Mouse (Mus musculus) left cerebral cortex, adult 11 months (tissue): ENCODE results near the gene Chrm4.

Experiments
- DNase-seq: peaks from one replicate; pipeline ENCODE4 v3.0.0; 2022; ENCODE audit warnings: low spot score

Gene Chrm4

GRCm38 (mm10) chr2:91922586-91923414, 4.2 kb upstream of the Chrm4 start:
- DNase-seq: no peak

- DNase-seq: no peak
Observed at GRCm38 (mm10) chr2:91923415-91924337, 3.4 kb upstream of the Chrm4 start.

- DNase-seq: no peak
Observed at GRCm38 (mm10) chr2:91924726-91925125, 2.3 kb upstream of the Chrm4 start.

GRCm38 (mm10) chr2:91925442-91925841, 1.6 kb upstream of the Chrm4 start:
- DNase-seq: no peak

DNA sequence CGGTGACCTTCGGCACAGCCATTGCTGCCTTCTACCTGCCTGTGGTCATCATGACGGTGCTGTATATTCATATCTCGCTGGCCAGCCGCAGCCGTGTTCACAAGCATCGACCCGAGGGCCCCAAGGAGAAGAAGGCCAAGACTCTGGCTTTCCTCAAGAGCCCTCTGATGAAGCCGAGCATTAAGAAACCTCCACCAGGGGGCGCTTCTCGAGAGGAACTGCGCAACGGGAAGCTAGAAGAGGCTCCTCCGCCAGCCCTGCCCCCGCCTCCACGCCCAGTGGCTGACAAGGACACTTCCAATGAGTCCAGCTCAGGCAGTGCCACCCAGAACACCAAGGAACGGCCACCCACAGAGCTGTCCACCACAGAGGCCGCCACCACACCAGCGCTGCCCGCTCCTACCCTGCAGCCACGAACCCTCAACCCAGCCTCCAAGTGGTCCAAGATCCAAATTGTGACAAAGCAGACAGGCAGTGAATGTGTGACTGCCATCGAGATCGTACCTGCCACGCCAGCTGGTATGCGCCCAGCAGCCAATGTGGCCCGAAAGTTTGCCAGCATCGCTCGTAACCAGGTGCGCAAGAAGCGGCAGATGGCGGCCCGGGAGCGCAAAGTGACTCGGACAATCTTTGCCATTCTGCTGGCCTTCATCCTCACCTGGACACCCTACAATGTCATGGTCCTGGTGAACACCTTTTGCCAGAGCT, 931 bp downstream of the Chrm4 start:
- no peak for DNase-seq

- no peak for DNase-seq
Observed at GRCm38 (mm10) chr2:91928534-91929350, 1.7 kb downstream of the Chrm4 start.

DNA sequence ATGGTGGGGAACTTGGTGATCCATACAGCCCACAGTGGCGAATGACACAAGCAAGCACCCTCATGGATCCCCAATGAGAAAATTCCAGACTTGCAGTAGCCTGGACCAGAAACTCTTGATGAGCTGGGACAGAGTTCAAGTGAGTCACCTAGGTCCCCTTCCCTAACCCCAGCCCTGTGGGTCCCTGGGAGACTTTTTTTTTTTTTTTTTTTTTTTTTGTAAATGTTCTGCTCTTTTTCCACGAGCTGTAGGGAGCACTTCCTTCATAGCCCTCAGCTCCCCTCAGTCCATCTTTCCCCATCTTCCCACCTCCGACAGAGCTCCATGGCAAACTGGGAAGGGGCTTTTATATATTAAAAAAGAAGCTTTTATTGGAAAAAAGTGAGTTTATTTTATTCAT, 2.4 kb downstream of the Chrm4 start:
- no peak for DNase-seq

DNA sequence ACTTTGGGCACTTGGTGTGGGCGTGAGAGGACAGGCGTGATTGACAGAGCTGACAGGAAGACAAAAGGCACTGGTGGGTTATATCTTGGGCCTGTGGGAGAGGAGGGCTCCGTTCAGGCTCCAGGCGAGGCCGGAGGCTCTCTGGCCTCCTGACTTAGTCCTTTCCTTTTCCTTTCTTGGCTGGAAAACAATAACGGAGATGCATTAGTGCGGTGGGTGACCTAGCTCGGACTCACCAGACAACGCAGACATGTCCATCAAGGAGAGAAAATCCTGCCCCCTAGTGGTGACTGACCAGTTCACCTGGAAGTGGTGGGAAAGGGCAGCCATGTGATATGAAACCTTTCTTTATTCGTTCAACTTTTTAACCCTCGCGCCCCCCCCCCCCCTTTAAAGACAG, 2.9 kb downstream of the Chrm4 start:
- no peak for DNase-seq

GRCm38 (mm10) chr2:91930761-91931291, 3.8 kb downstream of the Chrm4 start:
- DNase-seq: no peak

- no peak for DNase-seq
Observed at GRCm38 (mm10) chr2:91931328-91932159, 4.5 kb downstream of the Chrm4 start.

DNA sequence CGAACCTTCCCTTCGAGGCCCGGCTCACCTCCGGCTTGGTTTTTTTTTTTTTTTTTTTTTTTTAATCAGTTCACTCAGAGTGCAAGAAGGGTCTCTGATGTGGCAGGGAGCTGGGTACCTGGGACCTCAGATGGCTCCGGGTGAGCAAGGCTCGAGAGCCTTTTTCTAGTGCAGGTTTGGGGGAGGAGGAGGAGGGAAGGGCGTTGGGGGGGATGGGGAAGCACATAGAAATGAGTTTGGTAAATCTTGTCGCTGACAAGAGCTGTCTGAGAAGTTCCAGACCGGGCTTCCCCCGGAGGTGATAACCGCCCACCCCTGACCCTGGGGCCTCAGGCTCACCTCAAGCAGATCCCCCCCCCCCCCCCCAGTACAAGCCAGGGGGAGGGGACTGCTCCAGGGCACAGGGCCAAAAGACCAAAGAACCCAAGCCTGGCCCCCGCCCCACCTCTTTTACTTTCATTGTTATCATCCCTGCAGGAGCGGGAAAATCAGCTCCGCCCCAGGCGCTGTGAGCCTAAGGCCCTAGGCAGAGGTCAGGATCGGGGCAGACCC, 5.2 kb downstream of the Chrm4 start, which contains the start of gene Mdk:
Gene Mdk, minus strand, starts transcription at position 138 of the 552 bp plus-strand sequence.
- DNase-seq: no peak

GRCm38 (mm10) chr2:91932737-91933350, 5.8 kb downstream of the Chrm4 start:
- no peak for DNase-seq

GRCm38 (mm10) chr2:91933471-91933870, 6.4 kb downstream of the Chrm4 start:
- no peak for DNase-seq

DNA sequence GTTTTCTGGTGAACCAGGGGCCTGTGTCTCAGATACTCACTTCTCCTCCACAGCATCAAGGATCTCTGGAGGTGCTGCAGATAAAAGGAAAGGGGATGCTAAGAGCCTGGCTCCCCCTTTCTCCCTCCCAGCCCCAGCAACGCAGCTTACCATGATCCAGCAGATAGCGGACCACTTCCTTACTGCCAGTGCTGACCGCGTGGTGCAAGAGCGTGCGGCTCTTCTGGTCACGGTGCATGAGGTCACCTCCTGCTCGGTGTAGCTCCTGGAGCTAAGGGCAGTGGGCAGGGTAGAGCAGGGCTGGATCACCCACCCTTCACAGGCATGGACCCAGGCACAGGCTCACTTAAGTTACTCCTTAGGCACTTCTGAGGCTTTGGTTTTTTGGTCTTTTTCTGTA, 7.0 kb downstream of the Chrm4 start:
- DNase-seq: no peak

DNA sequence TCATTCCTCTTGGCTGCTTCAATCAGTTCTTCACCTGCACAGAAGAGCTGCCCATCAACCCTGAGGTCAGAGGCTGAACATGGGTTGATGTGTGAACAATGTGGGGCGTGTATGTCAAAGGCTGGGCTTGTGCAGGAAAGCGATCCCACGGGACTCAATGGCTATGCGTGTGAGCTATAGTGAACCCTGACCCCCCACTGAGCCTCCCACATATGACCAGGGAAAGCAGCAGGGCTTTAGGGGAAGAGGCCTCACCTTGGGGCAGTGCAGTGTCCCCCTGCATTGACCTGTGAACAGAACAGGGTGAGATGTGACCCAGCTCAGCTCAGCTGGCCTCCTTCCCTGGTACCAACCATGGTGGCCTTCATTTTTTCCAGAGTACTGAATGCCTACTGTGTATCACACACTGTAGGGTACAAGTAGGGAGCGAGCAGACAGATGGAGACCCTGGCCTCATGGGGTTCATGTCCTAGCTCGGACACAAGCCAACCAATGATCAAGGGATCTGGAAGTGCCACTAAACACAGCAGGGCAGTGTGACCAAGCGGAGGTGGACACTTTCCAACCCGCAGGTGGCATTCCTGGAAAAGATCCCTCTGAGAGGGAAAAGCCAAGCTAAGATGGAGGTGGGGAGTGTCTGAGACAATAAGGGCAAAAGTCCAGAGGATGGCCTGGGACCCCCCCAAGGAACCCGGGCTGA, 7.9 kb downstream of the Chrm4 start:
- no peak for DNase-seq

- DNase-seq: no peak
Observed at GRCm38 (mm10) chr2:91936154-91936553, 9.1 kb downstream of the Chrm4 start.

DNA sequence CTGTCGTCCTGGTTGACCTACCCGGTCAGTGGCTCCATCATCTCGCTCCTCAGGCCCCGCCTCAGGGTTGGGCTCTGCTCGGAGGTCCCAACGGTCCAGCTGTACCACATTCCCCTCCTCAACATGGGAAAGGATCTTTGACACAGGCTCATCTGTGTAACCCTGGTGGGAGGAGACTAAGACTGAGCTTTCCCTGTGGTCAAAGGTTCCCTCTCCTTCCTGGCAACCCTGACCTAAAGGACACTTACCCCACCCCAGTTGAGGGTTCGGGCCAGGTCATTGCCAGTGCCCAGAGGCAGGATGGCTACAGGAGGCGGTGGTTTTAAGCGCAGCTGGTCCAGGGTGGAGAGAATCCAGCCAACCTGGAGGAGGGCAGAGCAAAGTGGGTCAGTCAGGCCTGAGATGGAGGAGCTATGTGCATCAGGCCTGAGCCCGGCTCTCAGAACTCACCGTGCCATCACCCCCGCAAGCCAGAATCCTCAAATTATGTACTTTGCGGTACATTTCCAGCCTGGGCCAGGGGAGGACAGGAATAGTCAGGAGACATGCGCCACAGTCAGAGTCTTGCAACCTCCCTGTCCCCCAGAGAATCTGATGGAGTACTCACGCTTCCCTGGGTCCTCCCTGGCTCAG, 12.4 kb downstream of the Chrm4 start:
- DNase-seq: no peak

DNA sequence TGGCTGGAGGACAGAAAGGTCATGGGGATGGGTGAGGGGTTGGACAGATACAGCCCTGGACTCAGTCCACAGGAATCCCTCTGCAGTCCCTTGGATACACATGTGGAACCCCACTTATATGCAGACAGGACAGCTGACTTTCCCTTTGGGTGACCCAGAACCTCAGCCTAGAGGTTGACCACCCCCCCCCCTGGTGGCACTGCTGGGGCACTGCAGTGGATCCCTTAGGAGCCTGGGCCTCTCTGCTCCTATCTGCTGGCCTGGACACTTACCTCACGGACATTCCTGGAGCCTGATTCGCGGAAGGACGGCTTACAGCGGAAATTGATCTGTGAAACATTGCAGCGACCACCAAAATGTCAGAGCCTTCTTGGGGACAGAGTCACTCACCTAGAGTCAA, 15.3 kb downstream of the Chrm4 start:
- DNase-seq: no peak
